Mouse (Mus musculus) gastrocnemius, postnatal 36 days (tissue): ENCODE data around the gene Angptl8. TPM values are rescaled to one million over a fixed set of nuclear protein-coding genes. Genes with fewer than 3 reads are reported as not detected.

Experiments
- DNase-seq, 2 experiments: peaks; one replicate each; pipeline ENCODE4 v3.0.0; 2022
- intact Hi-C: fragments of 180-260 bp; cut with DNase I; formaldehyde crosslinking; loops from one replicate; pipeline ENCODE4 v1.15.1; 2025
- total RNA-seq, 2 experiments: library from RNA; stranded (reverse); gene quantifications; 2 replicates each; pipeline ENCODE4 v1.2.3; 2021

The Angptl8 gene
- total RNA-seq, 2 experiments from 2014 or later = not detected

DNA sequence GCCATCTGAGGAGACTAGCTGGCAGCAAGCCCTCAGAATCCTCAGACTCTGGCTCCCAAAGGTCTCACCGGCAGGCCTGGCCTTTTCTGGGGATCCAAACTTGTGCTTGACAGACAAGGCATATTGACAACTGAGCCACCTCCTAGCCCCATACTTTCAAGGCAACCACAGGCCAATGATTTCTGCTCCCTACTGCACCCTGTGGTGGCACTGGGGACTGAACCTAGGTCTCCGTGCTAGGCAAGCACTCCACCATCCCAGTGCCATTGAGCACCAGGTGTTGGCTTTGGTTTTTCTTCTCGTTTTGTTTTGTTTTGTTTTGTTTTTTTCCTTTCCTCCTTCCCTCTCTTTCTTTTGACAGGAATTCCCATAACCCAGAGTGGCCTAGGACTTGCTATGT lies 26.7 kb upstream of the Angptl8 start:
- no peak for DNase-seq
- intact Hi-C loops = no loop called here

DNA sequence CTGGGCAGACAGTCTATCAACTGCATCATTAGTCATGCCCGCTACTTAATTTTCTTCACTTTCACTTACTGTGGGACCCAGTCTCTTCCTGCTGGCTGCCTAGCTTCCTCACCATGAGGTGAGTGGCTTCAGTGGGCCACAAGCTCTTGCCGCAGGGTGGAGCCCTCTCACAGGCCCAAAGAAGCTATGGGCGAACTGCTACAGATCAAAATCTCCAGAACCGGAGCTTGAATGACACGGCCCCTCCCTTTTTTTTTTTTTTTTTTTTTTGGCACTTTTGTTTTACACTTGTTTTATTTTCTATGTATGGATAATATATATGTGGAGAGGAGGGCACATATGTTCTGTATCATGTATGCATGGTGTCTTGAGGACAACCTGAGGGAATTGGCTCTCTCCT lies 24.1 kb upstream of the Angptl8 start:
- intact Hi-C loops = no loop called here
- DNase-seq = no peak

GRCm38 (mm10) chr9:21816716-21817305 lies 18.5 kb upstream of the Angptl8 start:
- intact Hi-C loops = no loop called here

DNA sequence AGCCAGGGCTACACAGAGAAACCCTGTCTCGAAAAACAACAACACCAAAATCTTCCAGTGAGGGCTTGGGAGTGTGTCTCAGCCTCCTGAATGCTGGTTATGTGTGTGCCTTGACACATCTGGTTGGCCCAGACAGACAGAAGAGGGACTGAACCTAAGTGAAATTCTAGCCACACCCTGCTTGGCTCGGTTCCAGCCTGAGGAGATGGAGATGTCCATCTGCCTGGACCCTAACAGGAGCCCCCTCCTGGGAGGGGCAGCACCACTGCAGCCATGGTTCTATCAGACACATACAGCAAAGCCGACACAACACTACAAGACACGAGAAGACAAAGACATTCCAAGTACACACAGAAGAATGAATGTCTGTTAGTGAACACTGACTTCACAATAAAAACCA lies 17.2 kb upstream of the Angptl8 start:
- DNase-seq = no peak
- intact Hi-C loops = no loop called here

More at GRCm38 (mm10) chr9:21816716-21817305, 18.5 kb upstream of the Angptl8 start:
- DNase-seq = no peak

- no peak for DNase-seq
- intact Hi-C loops = no loop called here
Observed at GRCm38 (mm10) chr9:21818561-21818960, 16.7 kb upstream of the Angptl8 start.

- DNase-seq = no peak
- intact Hi-C loops = no loop called here
Observed at GRCm38 (mm10) chr9:21819181-21819729, 16.1 kb upstream of the Angptl8 start.

DNA sequence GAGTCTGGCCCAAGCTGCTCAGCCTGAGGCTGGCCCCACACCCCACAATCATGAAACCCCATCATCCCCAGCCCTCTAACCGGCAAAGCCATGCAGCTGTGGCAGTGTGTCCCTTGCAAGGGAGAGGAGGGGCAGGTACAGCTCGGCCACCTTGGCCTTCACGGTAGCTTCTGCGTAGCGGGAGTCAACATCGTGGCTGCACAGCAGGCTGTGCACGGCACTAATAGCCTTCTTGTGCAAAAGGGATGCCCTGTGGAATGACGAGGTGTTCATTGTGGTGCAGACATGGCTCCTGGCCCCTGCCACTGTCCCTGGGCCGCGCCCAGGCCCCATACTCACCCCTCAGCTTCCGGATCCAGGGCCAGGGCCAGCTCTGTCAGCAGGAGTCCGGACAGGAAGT lies 15.1 kb upstream of the Angptl8 start:
- no peak for DNase-seq
- intact Hi-C loops = no loop called here

GRCm38 (mm10) chr9:21822686-21823085 lies 12.6 kb upstream of the Angptl8 start:
- intact Hi-C loops = no loop called here

DNA sequence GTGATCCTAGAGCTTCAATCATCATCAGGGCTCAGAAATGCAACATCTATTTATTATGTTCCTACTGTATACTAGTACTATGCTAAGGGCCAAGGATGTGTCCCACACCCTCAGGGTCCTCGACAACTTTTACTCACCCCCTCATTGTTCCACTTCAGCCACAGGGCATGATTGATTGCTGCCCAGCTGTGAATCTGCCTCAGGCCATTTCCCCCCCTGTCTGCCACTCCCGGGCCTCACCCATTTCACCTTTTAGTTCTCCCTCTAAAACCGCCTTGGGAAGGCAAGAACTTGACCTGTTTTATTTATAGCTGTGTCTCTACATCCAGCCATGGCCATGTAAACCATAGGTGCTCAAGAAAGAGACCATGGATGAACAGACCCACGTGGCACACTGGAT lies 11.4 kb upstream of the Angptl8 start:
- DNase-seq = no peak
- intact Hi-C loops = no loop called here

More at GRCm38 (mm10) chr9:21822686-21823085, 12.6 kb upstream of the Angptl8 start:
- no peak for DNase-seq

- intact Hi-C loops = no loop called here
- no peak for DNase-seq
Observed at GRCm38 (mm10) chr9:21824366-21824765, 10.9 kb upstream of the Angptl8 start.

DNA sequence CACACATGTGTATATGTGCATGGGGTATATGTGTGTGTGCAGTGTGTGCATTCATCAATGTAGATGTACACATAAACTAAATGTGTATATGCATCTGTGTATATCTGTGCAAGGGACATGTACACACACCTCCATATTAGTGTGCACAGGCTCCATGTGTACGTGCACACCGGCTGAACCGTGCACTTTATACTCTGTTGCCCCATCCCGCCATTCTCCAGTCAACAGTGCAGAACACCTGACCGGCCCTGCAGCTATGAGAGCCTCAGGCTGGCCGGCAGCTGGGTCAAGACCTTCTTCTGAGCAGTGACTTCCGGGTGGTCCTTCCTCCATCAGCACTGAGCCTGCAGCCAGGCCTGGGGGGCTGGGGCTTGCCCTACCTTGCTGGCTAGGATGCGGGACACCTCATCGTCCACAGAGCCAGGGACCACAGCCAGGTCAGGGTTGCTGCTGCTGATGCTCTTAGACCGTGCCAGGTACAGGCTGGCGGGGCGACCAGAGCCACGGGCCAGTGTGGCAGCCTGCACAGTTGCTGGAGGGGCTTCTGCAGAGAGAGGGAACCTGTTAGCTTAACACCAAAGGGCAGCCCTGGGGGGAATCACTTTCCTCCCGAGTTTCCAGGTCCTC lies 5.4 kb upstream of the Angptl8 start:
- DNase-seq = no peak
- intact Hi-C loops = no loop called here

GRCm38 (mm10) chr9:21830461-21830850 lies 4.9 kb upstream of the Angptl8 start:
- DNase-seq = no peak
- intact Hi-C loops = no loop called here

DNA sequence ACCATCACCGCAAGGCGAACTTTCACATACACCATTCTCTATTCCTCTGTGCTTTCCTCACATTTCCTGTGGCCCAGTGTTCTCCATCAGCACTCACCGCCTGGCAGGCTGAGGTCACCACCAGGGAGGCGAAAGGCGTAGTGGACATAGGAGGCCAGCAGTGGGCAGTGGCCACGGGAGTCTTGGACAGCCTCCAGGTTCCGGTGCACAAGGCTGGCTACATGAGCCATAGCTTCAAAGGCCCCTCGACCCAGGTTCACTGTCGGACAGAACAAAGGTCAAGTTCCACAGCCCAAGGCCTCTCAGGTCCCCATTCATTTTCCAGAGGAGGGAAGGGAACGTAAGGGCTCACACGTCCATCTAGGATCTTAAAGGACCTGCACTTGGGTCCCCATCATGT lies 4.4 kb upstream of the Angptl8 start:
- intact Hi-C loops = no loop called here

DNA sequence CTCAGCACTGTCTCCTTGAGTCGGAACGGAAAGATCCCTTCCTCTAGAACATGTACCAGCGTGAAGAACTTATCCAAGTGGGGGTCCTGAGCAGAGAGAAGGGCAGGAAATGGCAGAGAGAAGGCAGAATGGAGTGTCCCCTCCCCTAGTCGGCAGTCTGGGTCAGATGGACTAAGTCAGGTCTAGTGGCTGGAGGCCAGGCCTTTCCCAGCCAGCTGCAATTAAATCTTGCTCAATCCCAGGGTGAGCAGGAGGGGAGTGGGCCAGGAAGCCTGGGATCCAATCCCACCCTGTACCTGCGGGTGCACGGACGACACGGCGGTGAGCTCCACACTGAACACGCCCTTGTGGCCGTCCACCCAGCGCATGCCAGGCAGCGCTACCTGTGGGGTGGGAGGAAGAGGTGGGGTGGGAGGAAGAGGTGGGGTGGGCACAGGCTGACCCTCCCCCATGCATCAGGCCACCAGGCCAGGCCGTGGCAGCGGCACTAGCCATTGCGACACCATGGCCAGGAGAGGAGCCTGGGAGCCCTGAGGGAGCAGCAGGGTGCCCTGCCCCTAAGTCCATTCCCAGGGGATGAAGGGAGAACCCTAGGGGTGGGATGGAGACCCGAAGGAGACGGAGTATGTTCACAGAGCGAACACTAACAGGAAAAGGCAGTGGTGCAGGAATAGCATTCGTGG lies 3.6 kb upstream of the Angptl8 start:
- DNase-seq = no peak
- intact Hi-C loops = no loop called here

More for the DNA sequence above, 4.4 kb upstream of the Angptl8 start:
- DNase-seq = no peak

- no peak for DNase-seq
- intact Hi-C loops = no loop called here
Observed at GRCm38 (mm10) chr9:21837690-21838089, 2.4 kb downstream of the Angptl8 start.

- intact Hi-C loops = loop anchor here (1.0 kb wide), 1 partner anchor 30 kb away; no protein-coding TSS in a partner anchor
- DNase-seq = no peak
Observed at GRCm38 (mm10) chr9:21840115-21840787, 4.9 kb downstream of the Angptl8 start.

DNA sequence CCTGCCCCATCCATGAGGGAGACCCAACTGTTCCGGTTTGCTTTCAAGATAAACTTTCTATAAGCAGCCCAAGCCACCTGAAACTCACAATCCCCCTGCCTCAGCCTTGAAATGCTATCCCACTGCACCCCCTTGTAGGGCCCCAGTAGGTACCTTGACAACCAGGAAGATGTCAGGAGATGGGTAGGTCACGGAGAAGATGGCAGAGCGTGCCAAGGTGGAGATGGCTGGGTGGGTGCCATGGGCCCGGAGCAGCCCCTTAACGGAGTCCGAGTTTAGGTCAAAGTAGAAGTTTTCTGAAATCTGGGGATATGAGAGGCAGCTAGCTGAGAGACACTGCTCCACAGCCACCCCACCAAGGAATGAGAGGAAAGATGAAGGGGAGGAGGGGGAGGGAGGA lies 6.0 kb downstream of the Angptl8 start:
- intact Hi-C loops = no loop called here
- no peak for DNase-seq

DNA sequence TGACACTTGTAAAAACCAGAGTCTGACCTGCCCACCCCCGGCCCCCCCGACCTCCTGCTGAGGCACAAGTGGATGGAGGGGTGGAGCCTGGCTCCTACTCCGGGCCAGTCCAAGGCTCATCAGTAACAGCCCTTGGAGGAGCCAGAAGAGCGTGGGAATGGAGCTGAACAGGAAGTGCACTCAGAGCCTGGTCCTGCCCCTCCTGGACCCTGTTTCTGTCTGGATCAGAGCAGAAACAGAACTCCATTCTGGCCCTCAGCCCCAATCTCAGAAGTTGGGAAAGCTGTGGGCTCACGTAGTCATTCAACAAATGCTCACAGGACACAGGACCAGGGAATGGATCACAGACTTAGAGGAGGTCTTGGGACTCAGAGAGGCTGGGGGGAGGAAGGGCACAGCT lies 7.1 kb downstream of the Angptl8 start:
- intact Hi-C loops = no loop called here
- peak in 1 of 2 experiments; percentile 47 for DNase-seq

DNA sequence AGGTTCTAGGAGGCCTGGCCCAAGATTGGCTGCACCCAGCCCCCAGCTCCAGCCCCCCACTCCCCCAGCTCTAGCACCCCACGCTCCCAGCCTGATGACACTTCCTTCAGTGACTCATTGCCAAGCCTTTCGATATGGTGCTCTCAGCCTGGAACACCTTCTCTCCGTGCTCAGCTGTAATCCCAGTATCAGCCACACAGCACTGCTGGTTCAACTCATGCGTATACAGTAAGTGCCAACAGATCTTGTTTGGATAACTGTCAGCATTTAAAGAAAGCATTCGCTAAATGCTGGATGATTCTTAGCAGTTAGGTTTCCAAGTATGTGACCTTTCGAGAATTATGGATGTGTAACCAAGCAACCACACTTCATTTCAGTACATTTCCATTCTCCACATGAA lies 7.8 kb downstream of the Angptl8 start:
- DNase-seq = no peak
- intact Hi-C loops = no loop called here

GRCm38 (mm10) chr9:21845381-21846080 lies 10.2 kb downstream of the Angptl8 start:
- no peak for DNase-seq
- intact Hi-C loops = no loop called here
